Mouse (Mus musculus): ENCODE results near the gene Alg14. TPM values are rescaled to one million over a fixed set of nuclear protein-coding genes. Genes with fewer than 3 reads are reported as not detected.
A peak's percentile ranks its signal among the peaks of the same experiment; 100 is the strongest.

Alg14 gene
- 39.2 and 51.7 TPM in 2 replicates for polyA plus RNA-seq (2014; fragmentation: Nextera tagmentation; extraction: Ambion mirVana)

GRCm38 (mm10) chr3:121291560-121292258 is at the start of gene Alg14:
Gene Alg14 (plus strand): TSS chr3:121291773.
- under 1% methylated on average over 42 of the region's 42 CpGs for WGBS

GRCm38 (mm10) chr3:121242111-121242936 is 49.2 kb upstream of the Alg14 start:
- Histone ChIP-seq H3K36me3 (ENCODE audit: control insufficient read depth, insufficient read depth, low read length) (no peaks in the 10 kb centered on the region), H3K9ac (replicated peaks; ENCODE audit: low read depth, low read length) (no peak overlapping the region), H3K27ac (ENCODE audit: low read depth, low read length) (no peak overlapping the region), H3K4me3 (ENCODE audit: low read depth, low read length) (no peak overlapping the region), H3K4me2 (ENCODE audit: low read depth, low read length) (no peak overlapping the region), H3K27me3 (ENCODE audit: control insufficient read depth, insufficient read depth, low read length) (no peaks in the 10 kb centered on the region), H3K4me1 (ENCODE audit: control insufficient read depth, insufficient read depth, low read length) (no peaks in the 10 kb centered on the region), H3K9me3 (ENCODE audit: control insufficient read depth, low read length) (no peaks in the 10 kb centered on the region)
- ATAC-seq (ENCODE audit: low read depth), result no peak
- WGBS, result 76% methylated on average over 9 of the region's 9 CpGs

More at GRCm38 (mm10) chr3:121291560-121292258, at the start of gene Alg14:
- H3K4me3 ChIP-seq (ENCODE audit: low read depth, low read length), result peak within 1 kb of the TSS; percentile 58
- H3K27ac ChIP-seq (ENCODE audit: low read depth, low read length), result peak within 1 kb of the TSS; percentile 92
- peak within 1 kb of the TSS; percentile 63 for H3K4me2 ChIP-seq (ENCODE audit: low read depth, low read length)
- H3K36me3 ChIP-seq (ENCODE audit: control insufficient read depth, insufficient read depth, low read length), result no peaks in the 10 kb centered on the region
- H3K4me1 ChIP-seq (ENCODE audit: control insufficient read depth, insufficient read depth, low read length), result no peaks in the 10 kb centered on the region
- peak within 1 kb of the TSS; percentile 63 for H3K9ac ChIP-seq (replicated peaks; ENCODE audit: low read depth, low read length)
- peak; percentile 96 for ATAC-seq (ENCODE audit: low read depth)
- H3K27me3 ChIP-seq (ENCODE audit: control insufficient read depth, insufficient read depth, low read length), result no peaks in the 10 kb centered on the region
- H3K9me3 ChIP-seq (ENCODE audit: control insufficient read depth, low read length), result no peaks in the 10 kb centered on the region

GRCm38 (mm10) chr3:121242941-121243340 is 48.6 kb upstream of the Alg14 start:
- H3K4me2 ChIP-seq (ENCODE audit: low read depth, low read length), result no peak overlapping the region
- no peak overlapping the region for H3K9ac ChIP-seq (replicated peaks; ENCODE audit: low read depth, low read length)
- no peak for ATAC-seq (ENCODE audit: low read depth)
- H3K4me1 ChIP-seq (ENCODE audit: control insufficient read depth, insufficient read depth, low read length), result no peaks in the 10 kb centered on the region
- H3K27ac ChIP-seq (ENCODE audit: low read depth, low read length), result no peak overlapping the region
- no peaks in the 10 kb centered on the region for H3K9me3 ChIP-seq (ENCODE audit: control insufficient read depth, low read length)
- H3K4me3 ChIP-seq (ENCODE audit: low read depth, low read length), result no peak overlapping the region
- no peaks in the 10 kb centered on the region for H3K27me3 ChIP-seq (ENCODE audit: control insufficient read depth, insufficient read depth, low read length)
- 83% methylated on average over 4 of the region's 4 CpGs for WGBS
- no peaks in the 10 kb centered on the region for H3K36me3 ChIP-seq (ENCODE audit: control insufficient read depth, insufficient read depth, low read length)

- Histone ChIP-seq H3K27me3 (ENCODE audit: control insufficient read depth, insufficient read depth, low read length) (no peaks in the 10 kb centered on the region), H3K9ac (replicated peaks; ENCODE audit: low read depth, low read length) (no peak overlapping the region), H3K4me3 (ENCODE audit: low read depth, low read length) (no peak overlapping the region), H3K4me1 (ENCODE audit: control insufficient read depth, insufficient read depth, low read length) (no peaks in the 10 kb centered on the region), H3K27ac (ENCODE audit: low read depth, low read length) (no peak overlapping the region), H3K9me3 (ENCODE audit: control insufficient read depth, low read length) (no peaks in the 10 kb centered on the region), H3K36me3 (ENCODE audit: control insufficient read depth, insufficient read depth, low read length) (no peaks in the 10 kb centered on the region), H3K4me2 (ENCODE audit: low read depth, low read length) (no peak overlapping the region)
- ATAC-seq (ENCODE audit: low read depth), result no peak
- 93% methylated on average over 9 of the region's 9 CpGs for WGBS
Observed at GRCm38 (mm10) chr3:121250048-121250447, 41.5 kb upstream of the Alg14 start.

- H3K4me3 ChIP-seq (ENCODE audit: low read depth, low read length), result no peak overlapping the region
- H3K27me3 ChIP-seq (ENCODE audit: control insufficient read depth, insufficient read depth, low read length), result no peaks in the 10 kb centered on the region
- H3K9ac ChIP-seq (replicated peaks; ENCODE audit: low read depth, low read length), result no peak overlapping the region
- WGBS, result 65% methylated on average over 19 of the region's 19 CpGs
- H3K4me1 ChIP-seq (ENCODE audit: control insufficient read depth, insufficient read depth, low read length), result no peaks in the 10 kb centered on the region
- no peaks in the 10 kb centered on the region for H3K36me3 ChIP-seq (ENCODE audit: control insufficient read depth, insufficient read depth, low read length)
- H3K9me3 ChIP-seq (ENCODE audit: control insufficient read depth, low read length), result no peaks in the 10 kb centered on the region
- H3K4me2 ChIP-seq (ENCODE audit: low read depth, low read length), result no peak overlapping the region
- ATAC-seq (ENCODE audit: low read depth), result no peak
- no peak overlapping the region for H3K27ac ChIP-seq (ENCODE audit: low read depth, low read length)
Observed at GRCm38 (mm10) chr3:121250576-121251433, 40.8 kb upstream of the Alg14 start.

GRCm38 (mm10) chr3:121255501-121255900 is 36.1 kb upstream of the Alg14 start:
- Histone ChIP-seq H3K4me1 (ENCODE audit: control insufficient read depth, insufficient read depth, low read length) (no peaks in the 10 kb centered on the region), H3K9me3 (ENCODE audit: control insufficient read depth, low read length) (no peaks in the 10 kb centered on the region), H3K4me3 (ENCODE audit: low read depth, low read length) (no peak overlapping the region), H3K36me3 (ENCODE audit: control insufficient read depth, insufficient read depth, low read length) (no peaks in the 10 kb centered on the region), H3K27ac (ENCODE audit: low read depth, low read length) (no peak overlapping the region), H3K27me3 (ENCODE audit: control insufficient read depth, insufficient read depth, low read length) (peaks cover 2% of the 10 kb centered on the region; the same call in 1 of the 2 replicates), H3K9ac (replicated peaks; ENCODE audit: low read depth, low read length) (no peak overlapping the region), H3K4me2 (ENCODE audit: low read depth, low read length) (no peak overlapping the region)
- no peak for ATAC-seq (ENCODE audit: low read depth)
- WGBS, result 90% methylated on average over 7 of the region's 7 CpGs

- H3K4me1 ChIP-seq (ENCODE audit: control insufficient read depth, insufficient read depth, low read length), result no peaks in the 10 kb centered on the region
- peaks cover 8% of the 10 kb centered on the region; the same call in 1 of the 2 replicates for H3K27me3 ChIP-seq (ENCODE audit: control insufficient read depth, insufficient read depth, low read length)
- no peak overlapping the region for H3K9ac ChIP-seq (replicated peaks; ENCODE audit: low read depth, low read length)
- no peaks in the 10 kb centered on the region for H3K36me3 ChIP-seq (ENCODE audit: control insufficient read depth, insufficient read depth, low read length)
- ATAC-seq (ENCODE audit: low read depth), result no peak
- 87% methylated on average over 8 of the region's 8 CpGs for WGBS
- H3K4me2 ChIP-seq (ENCODE audit: low read depth, low read length), result no peak overlapping the region
- no peak overlapping the region for H3K4me3 ChIP-seq (ENCODE audit: low read depth, low read length)
- H3K9me3 ChIP-seq (ENCODE audit: control insufficient read depth, low read length), result no peaks in the 10 kb centered on the region
- no peak overlapping the region for H3K27ac ChIP-seq (ENCODE audit: low read depth, low read length)
Observed at GRCm38 (mm10) chr3:121256131-121256530, 35.4 kb upstream of the Alg14 start.

GRCm38 (mm10) chr3:121257418-121257817 is 34.2 kb upstream of the Alg14 start:
- ATAC-seq (ENCODE audit: low read depth), result no peak
- no peak overlapping the region for H3K27ac ChIP-seq (ENCODE audit: low read depth, low read length)
- WGBS, result 84% methylated on average over 10 of the region's 10 CpGs
- H3K4me1 ChIP-seq (ENCODE audit: control insufficient read depth, insufficient read depth, low read length), result no peaks in the 10 kb centered on the region
- no peak overlapping the region for H3K9ac ChIP-seq (replicated peaks; ENCODE audit: low read depth, low read length)
- peaks cover 11% of the 10 kb centered on the region; the same call in 1 of the 2 replicates for H3K27me3 ChIP-seq (ENCODE audit: control insufficient read depth, insufficient read depth, low read length)
- H3K9me3 ChIP-seq (ENCODE audit: control insufficient read depth, low read length), result no peaks in the 10 kb centered on the region
- no peak overlapping the region for H3K4me3 ChIP-seq (ENCODE audit: low read depth, low read length)
- no peaks in the 10 kb centered on the region for H3K36me3 ChIP-seq (ENCODE audit: control insufficient read depth, insufficient read depth, low read length)
- H3K4me2 ChIP-seq (ENCODE audit: low read depth, low read length), result no peak overlapping the region
